Mouse (Mus musculus) testis, adult 2 months (tissue): ENCODE results near the gene Idh3b. TPM values are rescaled to one million over a fixed set of nuclear protein-coding genes. Genes with fewer than 3 reads are reported as not detected.

Experiments
- H3K27ac ChIP-seq: fragments of 200-500 bp; 2 replicates; pipeline ENCODE4 v1.5.1; 2012; ENCODE audit warnings: low read depth, low read length; ENCODE audit not compliant: control insufficient read depth, insufficient read depth
- H3K27me3 ChIP-seq: fragments of 200-500 bp; 2 replicates; pipeline ENCODE4 v1.6.1; 2012; ENCODE audit warnings: mild to moderate bottlenecking, low read length, moderate library complexity; ENCODE audit not compliant: control insufficient read depth, insufficient read depth
- H3K36me3 ChIP-seq: fragments of 200-500 bp; 2 replicates; pipeline ENCODE4 v1.6.1; 2012; ENCODE audit warnings: mild to moderate bottlenecking, low read length; ENCODE audit not compliant: control insufficient read depth, insufficient read depth
- H3K4me1 ChIP-seq: fragments of 200-500 bp; 2 replicates; pipeline ENCODE4 v1.6.1; 2012; ENCODE audit warnings: low read length; ENCODE audit not compliant: control insufficient read depth, insufficient read depth
- H3K4me3 ChIP-seq: fragments of 200-500 bp; 2 replicates; pipeline ENCODE4 v1.5.1; 2012; ENCODE audit warnings: low read depth, mild to moderate bottlenecking, low read length, moderate library complexity, mixed read lengths; ENCODE audit not compliant: control insufficient read depth
- CTCF ChIP-seq: fragments of 200-500 bp; IDR thresholded peaks from 2 replicates; pipeline ENCODE4 v1.5.1; 2012; ENCODE audit warnings: low read depth, mild to moderate bottlenecking, inconsistent platforms, low read length, moderate library complexity; ENCODE audit not compliant: control insufficient read depth, insufficient read depth, insufficient replicate concordance
- POLR2A ChIP-seq: fragments of 200-500 bp; IDR thresholded peaks from 2 replicates; pipeline ENCODE4 v1.6.1; 2012; ENCODE audit warnings: low read depth, mild to moderate bottlenecking, inconsistent platforms, low read length, moderate library complexity; ENCODE audit not compliant: control insufficient read depth
- polyA plus RNA-seq: library from polyadenylated mRNA; depleted of rRNA; stranded (reverse); fragments of >200 nt; gene quantifications from 2 replicates; pipeline ENCODE4 v1.2.3, GENCODE M21; 2012

The Idh3b gene
- polyA plus RNA-seq, 1 experiment: 148 TPM

- no peak overlapping the region for H3K4me3 ChIP-seq
- no peaks in the 10 kb centered on the region for H3K27me3 ChIP-seq
- no peak for TF ChIP-seq POLR2A
- no peak for TF ChIP-seq CTCF
- peaks cover 3% of the 10 kb centered on the region for H3K36me3 ChIP-seq
- H3K4me1 ChIP-seq: peaks cover 9% of the 10 kb centered on the region
- H3K27ac ChIP-seq: no peak overlapping the region
These were observed 4.7 kb downstream of the Idh3b start for GRCm38 (mm10) chr2:130279600-130280091.

- Histone ChIP-seq H3K4me1 (peaks cover 7% of the 10 kb centered on the region), H3K27ac (no peak overlapping the region), H3K36me3 (peaks cover 3% of the 10 kb centered on the region), H3K27me3 (no peaks in the 10 kb centered on the region), H3K4me3 (no peak overlapping the region)
- peak; percentile 70; the same call in 1 of the 2 replicates for TF ChIP-seq CTCF
- TF ChIP-seq POLR2A: no peak
These were observed 8.7 kb downstream of the Idh3b start for GRCm38 (mm10) chr2:130275649-130276048.

GRCm38 (mm10) chr2:130274862-130275261 is 9.5 kb downstream of the Idh3b start:
- Histone ChIP-seq H3K4me1 (peaks cover 7% of the 10 kb centered on the region), H3K27ac (no peak overlapping the region), H3K4me3 (peak overlapping the region; percentile 97), H3K27me3 (no peaks in the 10 kb centered on the region), H3K36me3 (peaks cover 3% of the 10 kb centered on the region)
- no peak for TF ChIP-seq POLR2A
- TF ChIP-seq CTCF: no peak

- Histone ChIP-seq H3K4me1 (peaks cover 7% of the 10 kb centered on the region), H3K27me3 (no peaks in the 10 kb centered on the region), H3K27ac (peak within 1 kb of the TSS; percentile 91), H3K36me3 (peaks cover 2% of the 10 kb centered on the region), H3K4me3 (peak within 1 kb of the TSS; percentile 97)
- peak; percentile 97 for TF ChIP-seq POLR2A
- TF ChIP-seq CTCF: peak; percentile 13; the same call in 1 of the 2 replicates
These were observed 10.0 kb downstream of the Idh3b start, which contains the start of gene Nop56 for GRCm38 (mm10) chr2:130274149-130274861. Nop56 (plus strand) TSS chr2:130274430.

GRCm38 (mm10) chr2:130273732-130274131 is 10.6 kb downstream of the Idh3b start:
- TF ChIP-seq POLR2A (no peak), CTCF (no peak)
- H3K4me1 ChIP-seq: peaks cover 7% of the 10 kb centered on the region
- H3K4me3 ChIP-seq: peak overlapping the region; percentile 97
- H3K36me3 ChIP-seq: peaks cover 2% of the 10 kb centered on the region
- H3K27me3 ChIP-seq: no peaks in the 10 kb centered on the region
- H3K27ac ChIP-seq: peak overlapping the region; percentile 91

GRCm38 (mm10) chr2:130268074-130268473 is 16.3 kb downstream of the Idh3b start:
- no peak for TF ChIP-seq POLR2A
- no peak for TF ChIP-seq CTCF
- Histone ChIP-seq H3K36me3 (no peaks in the 10 kb centered on the region), H3K4me1 (no peaks in the 10 kb centered on the region), H3K27ac (no peak overlapping the region), H3K27me3 (no peaks in the 10 kb centered on the region), H3K4me3 (no peak overlapping the region)

- no peaks in the 10 kb centered on the region for H3K27me3 ChIP-seq
- TF ChIP-seq CTCF: no peak
- TF ChIP-seq POLR2A: no peak
- no peaks in the 10 kb centered on the region for H3K4me1 ChIP-seq
- H3K36me3 ChIP-seq: no peaks in the 10 kb centered on the region
- H3K4me3 ChIP-seq: no peak overlapping the region
- H3K27ac ChIP-seq: no peak overlapping the region
These were observed 18.8 kb downstream of the Idh3b start for GRCm38 (mm10) chr2:130265520-130265919.

- H3K4me1 ChIP-seq: no peaks in the 10 kb centered on the region
- H3K4me3 ChIP-seq: no peak overlapping the region
- no peaks in the 10 kb centered on the region for H3K27me3 ChIP-seq
- TF ChIP-seq POLR2A: no peak
- TF ChIP-seq CTCF: no peak
- H3K36me3 ChIP-seq: no peaks in the 10 kb centered on the region
- no peak overlapping the region for H3K27ac ChIP-seq
These were observed 21.9 kb downstream of the Idh3b start for GRCm38 (mm10) chr2:130262398-130262797.
